Mouse (Mus musculus): ENCODE measurements around the gene Rab11fip3. TPM values are rescaled to one million over a fixed set of nuclear protein-coding genes. Genes with fewer than 3 reads are reported as not detected.

Rab11fip3 gene
- total RNA-seq, 2 experiments from 2014 or later = 108 to 115 TPM

- DNase-seq (ENCODE audit: low spot score in 2 of 2) = no peak
- Histone ChIP-seq H3K4me3 (peak overlapping the region; percentile 51), H3K27ac (peak overlapping the region; percentile 69; the same call in 1 of the 2 replicates)
- TF ChIP-seq CTCF (conservative IDR thresholded peaks at IDR 0.05) = no peak
Observed at GRCm38 (mm10) chr17:25951225-25951802, 118.0 kb downstream of the Rab11fip3 start.

GRCm38 (mm10) chr17:25950706-25951105 is 118.6 kb downstream of the Rab11fip3 start:
- no peak overlapping the region for H3K27ac ChIP-seq
- H3K4me3 ChIP-seq = no peak overlapping the region
- TF ChIP-seq CTCF (conservative IDR thresholded peaks at IDR 0.05) = no peak
- no peak for DNase-seq (ENCODE audit: low spot score in 2 of 2)

GRCm38 (mm10) chr17:25949981-25950380 is 119.4 kb downstream of the Rab11fip3 start:
- no peak for TF ChIP-seq CTCF (conservative IDR thresholded peaks at IDR 0.05)
- DNase-seq (ENCODE audit: low spot score in 2 of 2) = no peak
- Histone ChIP-seq H3K27ac (no peak overlapping the region), H3K4me3 (no peak overlapping the region)

- no peak for DNase-seq (ENCODE audit: low spot score in 2 of 2)
- Histone ChIP-seq H3K27ac (no peak overlapping the region), H3K4me3 (no peak overlapping the region)
- TF ChIP-seq CTCF (conservative IDR thresholded peaks at IDR 0.05) = no peak
Observed at GRCm38 (mm10) chr17:25948051-25948450, 121.3 kb downstream of the Rab11fip3 start.

- H3K27ac ChIP-seq = no peak overlapping the region
- H3K4me3 ChIP-seq = no peak overlapping the region
- no peak for DNase-seq (ENCODE audit: low spot score in 2 of 2)
- TF ChIP-seq CTCF (conservative IDR thresholded peaks at IDR 0.05) = no peak
Observed at GRCm38 (mm10) chr17:25947576-25947975, 121.8 kb downstream of the Rab11fip3 start.

- DNase-seq (ENCODE audit: low spot score in 2 of 2) = no peak
- Histone ChIP-seq H3K4me3 (no peak overlapping the region), H3K27ac (no peak overlapping the region)
- TF ChIP-seq CTCF (conservative IDR thresholded peaks at IDR 0.05) = no peak
Observed at GRCm38 (mm10) chr17:25946891-25947290, 122.5 kb downstream of the Rab11fip3 start.

GRCm38 (mm10) chr17:25946349-25946748 is 123.0 kb downstream of the Rab11fip3 start:
- DNase-seq (ENCODE audit: low spot score in 2 of 2) = no peak
- no peak for TF ChIP-seq CTCF (conservative IDR thresholded peaks at IDR 0.05)
- H3K27ac ChIP-seq = no peak overlapping the region
- H3K4me3 ChIP-seq = no peak overlapping the region

GRCm38 (mm10) chr17:25945517-25946155 is 123.7 kb downstream of the Rab11fip3 start:
- TF ChIP-seq CTCF (conservative IDR thresholded peaks at IDR 0.05) = no peak
- no peak for DNase-seq (ENCODE audit: low spot score in 2 of 2)
- Histone ChIP-seq H3K4me3 (no peak overlapping the region), H3K27ac (no peak overlapping the region)

- Histone ChIP-seq H3K4me3 (no peak within 1 kb of the TSS), H3K27ac (no peak within 1 kb of the TSS; the same call in 1 of the 2 replicates)
- no peak for TF ChIP-seq CTCF (conservative IDR thresholded peaks at IDR 0.05)
- no peak for DNase-seq (ENCODE audit: low spot score in 2 of 2)
Observed at GRCm38 (mm10) chr17:25944366-25945163, 124.8 kb downstream of the Rab11fip3 start, which contains the start of the genes Pigq and Nhlrc4. Gene Pigq (minus strand): TSS chr17:25944936. Gene Nhlrc4 (minus strand): TSS chr17:25944961.

GRCm38 (mm10) chr17:25943769-25944168 is 125.6 kb downstream of the Rab11fip3 start:
- DNase-seq (ENCODE audit: low spot score in 2 of 2) = no peak
- peak overlapping the region; percentile 39; the same call in 1 of the 2 replicates for H3K27ac ChIP-seq
- H3K4me3 ChIP-seq = no peak overlapping the region
- no peak for TF ChIP-seq CTCF (conservative IDR thresholded peaks at IDR 0.05)

- Histone ChIP-seq H3K27ac (peak overlapping the region; percentile 39; the same call in 1 of the 2 replicates), H3K4me3 (no peak overlapping the region)
- no peak for TF ChIP-seq CTCF (conservative IDR thresholded peaks at IDR 0.05)
- DNase-seq (ENCODE audit: low spot score in 2 of 2) = no peak
Observed at GRCm38 (mm10) chr17:25943221-25943620, 126.1 kb downstream of the Rab11fip3 start.

GRCm38 (mm10) chr17:25942597-25943151 is 126.7 kb downstream of the Rab11fip3 start:
- no peak for DNase-seq (ENCODE audit: low spot score in 2 of 2)
- Histone ChIP-seq H3K4me3 (no peak overlapping the region), H3K27ac (peak overlapping the region; percentile 97; the same call in 1 of the 2 replicates)
- TF ChIP-seq CTCF (conservative IDR thresholded peaks at IDR 0.05) = no peak
